Mouse (Mus musculus) neural tube, embryonic 14.5 days (tissue): Measurements from ENCODE around the gene Cpox. TPM values are rescaled to one million over a fixed set of nuclear protein-coding genes. Genes with fewer than 3 reads are reported as not detected.

Experiments used
- ATAC-seq: fragments of 200-750 bp; cut with Nextera tagmentation; 2 replicates; pipeline ENCODE4 v1.8.0; 2017; ENCODE audit warnings: low read depth, mild to moderate bottlenecking, moderate TSS enrichment, moderate library complexity
- H3K27ac ChIP-seq: fragments of 300-500 bp; sonication (generic); 2 replicates; pipeline ENCODE4 v1.5.1; 2014; ENCODE audit warnings: low read depth, mild to moderate bottlenecking, control low read depth, low read length, moderate library complexity, mixed read lengths
- H3K27me3 ChIP-seq: fragments of 300-500 bp; sonication (generic); 2 replicates; pipeline ENCODE4 v1.6.1; 2014; ENCODE audit warnings: low read length; ENCODE audit not compliant: control insufficient read depth, insufficient read depth
- H3K36me3 ChIP-seq: fragments of 300-500 bp; sonication (generic); 2 replicates; pipeline ENCODE4 v1.6.1; 2014; ENCODE audit warnings: low read length, mixed read lengths; ENCODE audit not compliant: control insufficient read depth, insufficient read depth
- H3K4me1 ChIP-seq: fragments of 300-500 bp; sonication (generic); 2 replicates; pipeline ENCODE4 v1.6.1; 2014; ENCODE audit warnings: low read length; ENCODE audit not compliant: control insufficient read depth, insufficient read depth
- H3K4me2 ChIP-seq: fragments of 300-500 bp; sonication (generic); 2 replicates; pipeline ENCODE4 v1.6.1; 2014; ENCODE audit warnings: mild to moderate bottlenecking, low read depth, low read length, control low read depth
- H3K4me3 ChIP-seq: fragments of 300-500 bp; sonication (generic); 2 replicates; pipeline ENCODE4 v1.5.1; 2014; ENCODE audit warnings: low read depth, low read length, control low read depth, mixed read lengths
- H3K9ac ChIP-seq: fragments of 300-500 bp; sonication (generic); replicated peaks from 2 replicates; pipeline ENCODE4 v1.6.1; 2014; ENCODE audit warnings: low read depth, mild to moderate bottlenecking, control low read depth, low read length, mixed read lengths
- H3K9me3 ChIP-seq: fragments of 300-500 bp; sonication (generic); 2 replicates; pipeline ENCODE4 v1.6.1; 2016; ENCODE audit warnings: low read length; ENCODE audit not compliant: control insufficient read depth
- WGBS: fragments of 180-500 bp; shearing (Covaris S2); extraction: QIAGEN DNeasy Blood & Tissue Kit; methylation state at CpG from one replicate; pipeline ENCODE4 v1.1.7; 2014; 5-methylcytosine and 5-hydroxymethylcytosine counted together
- microRNA-seq: library from miRNA; unstranded; fragments of <30 nt; microRNA quantifications from one replicate; pipeline ENCODE4, GENCODE M21; 2016
- polyA plus RNA-seq: library from polyadenylated mRNA; unstranded; fragments of >200 nt; fragmentation: Nextera tagmentation; extraction: Ambion mirVana; gene quantifications from 2 replicates; pipeline ENCODE4 v1.2.1, GENCODE M21; 2014

The Cpox gene
- polyA plus RNA-seq, 1 experiment from 2014 or later, result 16.5 TPM

DNA sequence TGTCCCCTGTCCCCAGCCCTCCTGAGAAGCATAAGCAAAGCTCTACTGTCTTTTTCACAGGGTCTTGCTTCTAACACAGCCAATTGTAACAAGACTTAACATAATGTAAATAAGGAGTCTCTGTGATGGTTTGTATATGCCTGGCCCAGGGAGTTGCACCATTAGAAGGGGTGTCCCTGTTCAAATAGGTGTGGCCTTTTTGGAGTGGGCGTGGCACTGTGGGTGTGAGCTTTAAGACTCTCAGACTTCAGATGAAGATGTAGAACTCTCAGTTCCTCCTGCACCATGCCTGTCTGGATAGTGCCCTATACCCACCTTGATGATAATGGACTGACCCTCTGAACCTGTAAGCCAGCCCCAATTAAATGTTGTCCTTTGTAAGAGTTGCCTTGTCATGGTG is 68.7 kb downstream of the Cpox start:
- Histone ChIP-seq H3K4me2 (no peak overlapping the region), H3K9me3 (no peaks in the 10 kb centered on the region), H3K4me3 (no peak overlapping the region), H3K4me1 (no peaks in the 10 kb centered on the region), H3K27ac (no peak overlapping the region), H3K9ac (no peak overlapping the region), H3K36me3 (peaks cover 6% of the 10 kb centered on the region; the same call in 1 of the 2 replicates), H3K27me3 (no peaks in the 10 kb centered on the region)
- 97% methylated on average over 1 of the region's 1 CpGs for WGBS
- ATAC-seq, result no peak

DNA sequence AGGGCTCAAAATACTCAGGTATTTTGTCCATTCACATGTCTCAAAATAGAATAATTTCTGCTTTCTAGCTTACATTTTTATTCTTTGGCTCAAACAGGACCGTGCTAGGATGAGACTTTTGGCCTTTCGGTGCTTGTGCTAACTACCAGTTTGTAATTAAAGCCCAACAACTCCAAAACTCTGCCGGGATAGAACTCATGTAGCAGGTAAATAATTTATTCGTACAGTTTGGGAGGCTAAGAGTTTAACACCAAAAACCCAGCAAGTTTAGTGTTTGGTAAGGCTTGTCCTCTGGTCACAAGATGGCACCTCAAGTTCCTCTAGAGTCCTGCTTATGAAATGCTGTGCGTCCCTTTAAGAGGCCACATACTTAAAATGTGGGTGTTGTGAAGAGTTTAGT is 70.7 kb downstream of the Cpox start:
- no peak for ATAC-seq
- Histone ChIP-seq H3K9ac (no peak overlapping the region), H3K36me3 (no peaks in the 10 kb centered on the region), H3K27me3 (no peaks in the 10 kb centered on the region), H3K27ac (no peak overlapping the region), H3K4me3 (no peak overlapping the region), H3K4me2 (no peak overlapping the region), H3K4me1 (no peaks in the 10 kb centered on the region), H3K9me3 (no peaks in the 10 kb centered on the region)
- WGBS, result 95% methylated on average over 5 of the region's 5 CpGs

DNA sequence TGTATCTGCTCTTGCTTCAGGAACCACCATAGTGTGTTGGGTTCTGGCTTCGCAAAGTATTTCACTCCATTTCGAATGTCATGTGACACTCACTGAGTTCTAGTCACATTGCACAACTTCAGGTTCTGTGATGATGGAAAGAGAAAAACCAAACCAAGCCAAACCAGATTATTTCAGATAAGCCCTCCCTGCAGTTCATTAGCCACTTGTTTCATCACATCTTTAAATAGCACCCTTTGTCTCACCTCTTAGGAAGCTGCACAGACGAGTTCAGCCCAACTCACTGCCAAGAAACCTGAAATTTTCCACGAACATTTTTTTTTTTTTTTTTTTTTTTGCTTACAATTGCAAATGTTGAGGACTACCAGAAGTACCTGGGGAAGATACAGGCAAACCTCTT is 76.6 kb downstream of the Cpox start:
- WGBS, result 80% methylated on average over 4 of the region's 4 CpGs
- Histone ChIP-seq H3K4me3 (no peak overlapping the region), H3K4me2 (no peak overlapping the region), H3K27ac (no peak overlapping the region), H3K4me1 (no peaks in the 10 kb centered on the region), H3K27me3 (no peaks in the 10 kb centered on the region), H3K9me3 (no peaks in the 10 kb centered on the region), H3K9ac (no peak overlapping the region), H3K36me3 (no peaks in the 10 kb centered on the region)
- no peak for ATAC-seq

DNA sequence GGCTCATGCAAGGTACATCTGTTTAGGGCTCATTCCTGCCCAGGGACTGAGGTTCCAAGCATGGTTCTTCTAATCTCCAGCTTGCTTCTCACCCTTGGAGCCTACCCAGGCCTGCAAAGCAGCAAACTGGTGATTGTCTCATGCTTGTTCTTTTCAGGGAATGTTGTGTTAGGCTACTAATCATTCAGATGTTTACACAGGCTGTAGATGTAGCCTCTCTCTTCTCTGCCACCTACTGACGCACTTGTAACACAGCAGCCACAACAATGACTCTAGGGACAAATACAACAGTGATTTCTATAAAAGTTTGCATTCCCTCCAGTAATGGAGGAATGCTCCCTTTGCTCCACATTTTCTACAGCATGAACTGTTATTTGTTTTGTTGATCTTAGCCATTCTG is 81.2 kb downstream of the Cpox start:
- Histone ChIP-seq H3K27me3 (no peaks in the 10 kb centered on the region), H3K27ac (no peak overlapping the region), H3K9ac (no peak overlapping the region), H3K9me3 (no peaks in the 10 kb centered on the region), H3K4me1 (no peaks in the 10 kb centered on the region), H3K4me3 (no peak overlapping the region), H3K4me2 (no peak overlapping the region), H3K36me3 (no peaks in the 10 kb centered on the region)
- 33% methylated on average over 1 of the region's 1 CpGs for WGBS
- ATAC-seq, result no peak

DNA sequence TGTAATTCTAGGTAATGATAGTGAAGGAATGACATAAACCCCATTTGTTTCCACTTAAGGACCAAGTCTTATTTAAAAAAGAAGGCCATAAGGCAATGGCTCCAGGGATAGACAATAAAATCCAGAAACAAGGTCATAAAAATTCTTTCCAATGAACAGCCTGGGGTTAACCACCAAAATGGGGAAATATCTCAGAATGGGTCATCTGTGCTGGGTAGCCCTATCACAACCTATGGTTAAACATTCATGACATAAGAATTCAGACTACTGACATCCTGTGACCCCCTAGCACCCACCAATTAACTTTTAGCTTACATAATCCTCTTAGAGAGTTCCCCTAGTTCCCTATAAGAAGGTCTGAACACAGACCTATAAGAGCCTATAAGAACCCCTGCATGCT is 86.1 kb downstream of the Cpox start:
- no peaks in the 10 kb centered on the region for H3K36me3 ChIP-seq
- no peaks in the 10 kb centered on the region for H3K9me3 ChIP-seq
- H3K4me3 ChIP-seq, result no peak overlapping the region
- no peak overlapping the region for H3K27ac ChIP-seq
- no peaks in the 10 kb centered on the region for H3K27me3 ChIP-seq
- H3K4me2 ChIP-seq, result no peak overlapping the region
- H3K4me1 ChIP-seq, result no peaks in the 10 kb centered on the region
- H3K9ac ChIP-seq, result no peak overlapping the region
- ATAC-seq, result no peak

DNA sequence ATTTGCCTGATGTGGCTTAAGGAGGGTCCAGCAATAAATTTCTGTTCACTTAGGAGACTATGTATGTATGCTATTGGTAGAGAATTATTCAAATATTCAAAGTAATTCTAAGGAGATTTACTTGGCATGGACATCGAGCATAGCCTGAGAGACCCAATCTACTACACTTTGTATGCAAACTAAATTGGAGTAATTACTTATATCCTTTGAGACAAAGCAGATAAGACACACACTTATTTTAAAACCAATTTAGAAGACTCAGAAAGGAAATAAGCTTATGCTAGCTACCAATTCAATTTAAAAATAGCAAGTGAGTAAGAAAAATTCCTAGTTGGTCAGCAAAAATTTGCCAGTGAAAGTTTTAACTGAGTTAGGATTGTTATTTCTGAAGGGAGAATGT is 93.0 kb downstream of the Cpox start, which contains the start of gene Olfr172:
Gene Olfr172 (minus strand): TSS at position 101 of the 400 bp plus-strand sequence.
- Histone ChIP-seq H3K4me3 (no peak within 1 kb of the TSS), H3K27ac (no peak within 1 kb of the TSS), H3K4me1 (no peaks in the 10 kb centered on the region), H3K36me3 (no peaks in the 10 kb centered on the region), H3K9ac (no peak within 1 kb of the TSS), H3K9me3 (no peaks in the 10 kb centered on the region), H3K27me3 (no peaks in the 10 kb centered on the region), H3K4me2 (no peak within 1 kb of the TSS)
- ATAC-seq, result no peak
- 82% methylated on average over 1 of the region's 1 CpGs for WGBS

Small RNA genes within 50 kb of the gene (microRNA-seq; reads per million reads assigned to microRNA genes)
- not detected for gene Gm27564

Other genes with a start within 250 kb of the Cpox start
- 6.3 and 8.3 TPM in 2 replicates for gene St3gal6, start 146.0 kb upstream of the Cpox start, polyA plus RNA-seq
- not detected in 2 replicates for gene Gm813, start 53.3 kb upstream of the Cpox start, polyA plus RNA-seq
- gene E330017A01Rik, start 31.6 kb upstream of the Cpox start, polyA plus RNA-seq, result not detected in 2 replicates
- gene Gpr15, start 48.8 kb downstream of the Cpox start, polyA plus RNA-seq, result 0.21 TPM in 1 of 2 replicates, not detected in the other
- 146 and 147 TPM in 2 replicates for gene Cldnd1, start 57.6 kb downstream of the Cpox start, polyA plus RNA-seq
- not detected in 2 replicates for gene Olfr172, start 92.9 kb downstream of the Cpox start, polyA plus RNA-seq
- not detected in 2 replicates for gene Olfr173, start 130.0 kb downstream of the Cpox start, polyA plus RNA-seq
- not detected in 2 replicates for gene Olfr175-ps1, start 156.5 kb downstream of the Cpox start, polyA plus RNA-seq
- gene Olfr177, start 204.5 kb downstream of the Cpox start, polyA plus RNA-seq, result not detected in 2 replicates
- gene Olfr178, start 221.8 kb downstream of the Cpox start, polyA plus RNA-seq, result not detected in 2 replicates